Mouse (Mus musculus) C2C12 (cell line): ENCODE results near the gene Cdkl4.

Experiments used
- CEBPB ChIP-seq: IDR thresholded peaks from one replicate; pipeline ENCODE4 v1.6.1; 2011; ENCODE audit warnings: low read depth, mild to moderate bottlenecking, control low read depth, moderate library complexity
- CTCF ChIP-seq: IDR thresholded peaks from one replicate; pipeline ENCODE4 v1.5.1; 2011; ENCODE audit not compliant: control insufficient read depth, insufficient read depth, insufficient read length
- FOSL1 ChIP-seq: IDR thresholded peaks from one replicate; pipeline ENCODE4 v1.8.0; 2011; ENCODE audit warnings: mild to moderate bottlenecking, low read length; ENCODE audit not compliant: poor library complexity, insufficient read depth, severe bottlenecking
- MAX ChIP-seq: IDR thresholded peaks from one replicate; pipeline ENCODE4 v1.6.1; 2011; ENCODE audit warnings: mild to moderate bottlenecking, control low read depth
- MYOD1 ChIP-seq: IDR thresholded peaks from one replicate; pipeline ENCODE4 v1.6.1; 2011; ENCODE audit warnings: low read depth; ENCODE audit not compliant: control insufficient read depth, insufficient read length
- MYOG ChIP-seq: IDR thresholded peaks from one replicate; pipeline ENCODE4 v1.6.1; 2011; ENCODE audit not compliant: control insufficient read depth, insufficient read length; ENCODE audit errors: extremely low read depth
- USF1 ChIP-seq: IDR thresholded peaks from one replicate; pipeline ENCODE4 v1.6.1; 2011; ENCODE audit warnings: low read depth, mild to moderate bottlenecking, control low read depth, moderate library complexity

DNA sequence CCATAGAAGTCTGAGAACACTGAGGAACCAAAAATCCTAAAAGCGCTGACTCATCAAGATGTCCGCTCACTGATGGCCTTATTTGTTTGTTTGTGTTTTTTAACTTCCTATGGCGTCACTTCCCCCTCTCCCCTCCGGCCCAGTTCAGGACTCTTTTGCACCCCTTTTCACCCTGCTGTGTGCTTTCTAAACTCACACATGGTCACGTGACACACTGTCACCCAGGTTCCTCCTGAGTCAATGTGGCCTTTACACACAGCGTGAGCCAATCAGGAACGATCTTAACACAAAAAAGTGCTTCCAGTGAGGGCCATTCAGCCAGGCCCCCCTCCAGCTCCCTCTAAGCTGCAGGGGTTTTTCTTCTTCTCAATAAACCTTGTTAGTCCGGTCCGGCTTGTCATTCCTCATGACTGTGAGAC is 80.4 kb downstream of the Cdkl4 start:
- TF ChIP-seq CTCF (no peak), MAX (no peak), USF1 (no peak), MYOG (no peak), MYOD1 (no peak), CEBPB (no peak), FOSL1 (no peak)
